Mouse (Mus musculus) liver, postnatal 0 days (tissue): Measurements from ENCODE around the gene Epha4.

Source experiments
- CTCF ChIP-seq: sonication (generic); IDR thresholded peaks from 2 replicates; pipeline ENCODE4 v1.5.1; 2016; ENCODE audit warnings: antibody characterized with exemption, low read depth
- EP300 ChIP-seq: IDR thresholded peaks from 2 replicates; pipeline ENCODE4 v1.6.1; 2016; ENCODE audit warnings: antibody characterized with exemption, low read depth, mild to moderate bottlenecking

GRCm38 (mm10) chr1:77490166-77490565 is 24.7 kb downstream of the Epha4 start:
- TF ChIP-seq CTCF (no peak), EP300 (no peak)
